Mouse (Mus musculus) olfactory bulb, adult 2 months (tissue): Measurements from ENCODE around the gene Asic2.

Source experiments
- CTCF ChIP-seq: fragments of 200-500 bp; IDR thresholded peaks from 2 replicates; pipeline ENCODE4 v1.5.1; 2012; ENCODE audit warnings: low read depth, mild to moderate bottlenecking, low read length, moderate library complexity; ENCODE audit not compliant: insufficient read depth
- POLR2A ChIP-seq: fragments of 200-500 bp; IDR thresholded peaks from 2 replicates; pipeline ENCODE4 v1.6.1; 2012; ENCODE audit warnings: mild to moderate bottlenecking, low read depth, low read length, moderate library complexity; ENCODE audit not compliant: insufficient read depth

GRCm38 (mm10) chr11:81588630-81589029, 379.6 kb downstream of the Asic2 start:
- TF ChIP-seq CTCF (peak; percentile 93), POLR2A (no peak)
